14 mouse cellular contexts compared by ENCODE assay signal in genomic region chr7:43483236-43483635, GRCm38 (mm10). TPM values are rescaled to one million over a fixed set of nuclear protein-coding genes. Genes with fewer than 3 reads are reported as not detected.
A peak's percentile ranks its signal among the peaks of the same experiment; 100 is the strongest.
DNase-seq lines count a peak whose midpoint lies in the region; ATAC-seq and TF ChIP-seq lines count a peak whose summit lies in the region.
"Had no signal": no experiment of that assay in that cellular context is flagged by ENCODE, and none has a peak within 500 bp of the region (broad histone marks: within the 10 kb centered on the region; RNA-seq: fewer than 3 reads in every experiment).

No protein-coding gene starts in this region.

- no peak overlapping the region for H3K4me2 ChIP-seq in kidney, postnatal 0 days (ENCODE audit: low read length)
- no peak overlapping the region for H3K4me2 ChIP-seq in forebrain, embryonic 12.5 days
- H3K4me2 ChIP-seq: neural tube, embryonic 12.5 days had no signal

- no peaks in the 10 kb centered on the region for H3K9me3 ChIP-seq in kidney, postnatal 0 days (replicated peaks; ENCODE audit: low read length)
- no peaks in the 10 kb centered on the region for H3K9me3 ChIP-seq in forebrain, embryonic 12.5 days
- H3K9me3 ChIP-seq: neural tube, embryonic 12.5 days had no signal

- no peak for ATAC-seq in kidney, postnatal 0 days (replicated peaks; ENCODE audit: low FRiP score, low read depth)
- no peak for ATAC-seq in forebrain, embryonic 12.5 days (ENCODE audit: low FRiP score)
- ATAC-seq: inflammation-experienced regulatory T-cells, adult 6 months had no signal

- peak; percentile 42 for DNase-seq in kidney, postnatal 0 days (ENCODE audit: low spot score)
- no peak for DNase-seq in kidney, adult 8-10 months
- peak; percentile 57 for DNase-seq in testis, postnatal 10 days (ENCODE audit: low spot score)
- no peak for DNase-seq in testis, postnatal 14 days (ENCODE audit: low spot score)
- DNase-seq in embryo, embryonic 11 days, result peak; percentile 56
- DNase-seq in T-cell, adult 2 months (ENCODE audit: low spot score), result no peak
- DNase-seq: cerebellum, adult 9-11 months; layer of hippocampus, postnatal 36 days; right cerebral cortex, postnatal 14 days had no signal

- no peaks in the 10 kb centered on the region for H3K36me3 ChIP-seq in kidney, postnatal 0 days (ENCODE audit: insufficient read depth, low read length)
- H3K36me3 ChIP-seq in forebrain, embryonic 12.5 days (replicated peaks), result peaks cover 7% of the 10 kb centered on the region

- H3K27ac ChIP-seq in kidney, postnatal 0 days, result no peak overlapping the region
- H3K27ac ChIP-seq in forebrain, embryonic 12.5 days, result no peak overlapping the region
- H3K27ac ChIP-seq: neural tube, embryonic 12.5 days had no signal

- no peak for TF ChIP-seq CTCF in kidney, postnatal 0 days (IDR thresholded peaks at IDR 0.05; ENCODE audit: low read depth)

- no peak overlapping the region for H3K9ac ChIP-seq in kidney, postnatal 0 days (ENCODE audit: low read depth, low read length)
- no peak overlapping the region for H3K9ac ChIP-seq in forebrain, embryonic 12.5 days
- H3K9ac ChIP-seq: neural tube, embryonic 12.5 days had no signal

- no peaks in the 10 kb centered on the region for H3K27me3 ChIP-seq in kidney, postnatal 0 days (ENCODE audit: insufficient read depth, low read length)
- H3K27me3 ChIP-seq in forebrain, embryonic 12.5 days, result peaks cover 16% of the 10 kb centered on the region

- no peaks in the 10 kb centered on the region for H3K4me1 ChIP-seq in kidney, postnatal 0 days (replicated peaks; ENCODE audit: insufficient read depth, low read length)
- peaks cover 25% of the 10 kb centered on the region for H3K4me1 ChIP-seq in forebrain, embryonic 12.5 days

- no peak overlapping the region for H3K4me3 ChIP-seq in kidney, postnatal 0 days (replicated peaks; ENCODE audit: low read depth, low read length)
- no peak overlapping the region for H3K4me3 ChIP-seq in forebrain, embryonic 12.5 days (replicated peaks)
- H3K4me3 ChIP-seq: neural tube, embryonic 12.5 days had no signal

- 7% methylated on average over 10 of the region's 10 CpGs for WGBS in kidney, postnatal 0 days
- WGBS in forebrain, embryonic 12.5 days, result 22% methylated on average over 10 of the region's 10 CpGs

RNA-seq across cellular contexts. Expression of gene Iglon5, which starts 6.6 kb away (rescaled TPM):
- 0.25 and 0.29 TPM in 2 replicates for polyA plus RNA-seq in kidney, postnatal 0 days (2015; fragmentation: Nextera tagmentation; extraction: Ambion mirVana)
- polyA plus RNA-seq in forebrain, embryonic 12.5 days (2016; fragmentation: Nextera tagmentation; extraction: Ambion mirVana), result 2.5 and 2.8 TPM in 2 replicates

RNA-seq across cellular contexts. Expression of gene Vsig10l, which starts 20.3 kb away (rescaled TPM):
- 4.7 and 6.7 TPM in 2 replicates for polyA plus RNA-seq in kidney, postnatal 0 days (2015; fragmentation: Nextera tagmentation; extraction: Ambion mirVana)
- polyA plus RNA-seq in forebrain, embryonic 12.5 days (2016; fragmentation: Nextera tagmentation; extraction: Ambion mirVana), result 3.1 and 5.0 TPM in 2 replicates

RNA-seq across cellular contexts. Expression of gene 4931406B18Rik, which starts 22.5 kb away (rescaled TPM):
- not detected in 2 replicates for polyA plus RNA-seq in kidney, postnatal 0 days (2015; fragmentation: Nextera tagmentation; extraction: Ambion mirVana)
- not detected in 2 replicates for polyA plus RNA-seq in forebrain, embryonic 12.5 days (2016; fragmentation: Nextera tagmentation; extraction: Ambion mirVana)
- polyA plus RNA-seq: heart, embryonic 14.5 days; inflammation-experienced regulatory T-cells, adult 6 months; liver, adult 2 months; neural tube, embryonic 12.5 days had no signal

RNA-seq across cellular contexts. Expression of gene Gm45233, which starts 39.3 kb away (rescaled TPM):
- 0.24 and 0.29 TPM in 2 replicates for polyA plus RNA-seq in kidney, postnatal 0 days (2015; fragmentation: Nextera tagmentation; extraction: Ambion mirVana)
- polyA plus RNA-seq in forebrain, embryonic 12.5 days (2016; fragmentation: Nextera tagmentation; extraction: Ambion mirVana), result 0.47 TPM in 1 of 2 replicates, not detected in the other
- polyA plus RNA-seq: heart, embryonic 14.5 days; inflammation-experienced regulatory T-cells, adult 6 months had no signal

RNA-seq across cellular contexts. Expression of gene Etfb, which starts 39.4 kb away (rescaled TPM):
- 575 and 604 TPM in 2 replicates for polyA plus RNA-seq in kidney, postnatal 0 days (2015; fragmentation: Nextera tagmentation; extraction: Ambion mirVana)
- 151 and 161 TPM in 2 replicates for polyA plus RNA-seq in forebrain, embryonic 12.5 days (2016; fragmentation: Nextera tagmentation; extraction: Ambion mirVana)

Comparison
In these comparisons a context has a peak if more than half of its experiments do, and no peak if none do; other contexts are left out.
1. DNase-seq: peak in kidney, postnatal 0 days (single experiment), testis, postnatal 10 days (single experiment) and embryo, embryonic 11 days (single experiment); none in kidney, adult 8-10 months (0 of 2), testis, postnatal 14 days (single experiment) and T-cell, adult 2 months (single experiment).